Mouse (Mus musculus) urinary bladder, postnatal 10 days (tissue): ENCODE data around the gene Smyd3.
"Not testable (repeated sequence)": the region's sequence is repeated elsewhere in the genome, so short reads cannot be mapped to it uniquely, and the experiment has no call there.

Experiments
- DNase-seq: peaks from one replicate; pipeline ENCODE4 v3.0.0; 2022; ENCODE audit warnings: low spot score

Gene Smyd3

DNA sequence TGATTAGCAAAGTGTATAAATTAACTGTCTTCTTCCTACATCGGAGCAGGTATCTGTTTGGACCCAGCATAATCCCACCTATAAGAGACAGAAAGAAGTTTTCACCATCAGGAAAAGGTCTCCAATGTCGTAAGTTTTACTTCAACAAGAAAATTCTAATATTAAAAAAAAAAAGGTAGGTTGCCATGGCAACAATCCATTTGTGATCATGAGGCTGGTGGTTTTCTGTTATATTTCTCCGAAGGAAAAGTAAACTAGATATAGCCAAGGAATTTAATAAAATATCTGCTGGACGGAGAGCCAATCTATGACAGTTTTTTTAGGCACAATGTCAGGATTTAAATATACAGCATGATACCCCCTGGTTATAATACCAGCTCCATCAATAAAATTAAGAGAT is 142.9 kb downstream of the Smyd3 start:
- no peak for DNase-seq

DNA sequence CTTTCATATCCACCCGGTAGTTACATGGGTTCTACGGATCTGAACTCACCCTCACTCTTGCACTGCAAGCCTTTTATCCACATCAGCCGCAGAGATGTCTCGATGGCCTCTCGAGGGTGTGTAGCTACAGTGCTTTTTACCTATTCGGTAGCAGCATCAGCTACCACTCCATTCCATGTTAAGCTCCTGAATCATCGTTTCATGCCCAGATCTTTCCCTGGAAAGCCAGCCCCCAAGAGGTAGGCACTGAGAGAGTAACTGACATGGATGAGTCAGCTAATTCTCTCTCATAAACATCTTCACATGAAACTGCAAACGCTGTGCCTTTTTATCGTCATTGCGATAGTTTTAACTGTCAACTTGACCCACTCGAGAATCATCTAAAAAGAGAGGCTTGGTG is 143.9 kb downstream of the Smyd3 start:
- DNase-seq = no peak

GRCm38 (mm10) chr1:179371191-179371590 is 146.7 kb downstream of the Smyd3 start:
- no peak for DNase-seq

- DNase-seq = no peak
Measured at GRCm38 (mm10) chr1:179368426-179369010, 149.3 kb downstream of the Smyd3 start.

DNA sequence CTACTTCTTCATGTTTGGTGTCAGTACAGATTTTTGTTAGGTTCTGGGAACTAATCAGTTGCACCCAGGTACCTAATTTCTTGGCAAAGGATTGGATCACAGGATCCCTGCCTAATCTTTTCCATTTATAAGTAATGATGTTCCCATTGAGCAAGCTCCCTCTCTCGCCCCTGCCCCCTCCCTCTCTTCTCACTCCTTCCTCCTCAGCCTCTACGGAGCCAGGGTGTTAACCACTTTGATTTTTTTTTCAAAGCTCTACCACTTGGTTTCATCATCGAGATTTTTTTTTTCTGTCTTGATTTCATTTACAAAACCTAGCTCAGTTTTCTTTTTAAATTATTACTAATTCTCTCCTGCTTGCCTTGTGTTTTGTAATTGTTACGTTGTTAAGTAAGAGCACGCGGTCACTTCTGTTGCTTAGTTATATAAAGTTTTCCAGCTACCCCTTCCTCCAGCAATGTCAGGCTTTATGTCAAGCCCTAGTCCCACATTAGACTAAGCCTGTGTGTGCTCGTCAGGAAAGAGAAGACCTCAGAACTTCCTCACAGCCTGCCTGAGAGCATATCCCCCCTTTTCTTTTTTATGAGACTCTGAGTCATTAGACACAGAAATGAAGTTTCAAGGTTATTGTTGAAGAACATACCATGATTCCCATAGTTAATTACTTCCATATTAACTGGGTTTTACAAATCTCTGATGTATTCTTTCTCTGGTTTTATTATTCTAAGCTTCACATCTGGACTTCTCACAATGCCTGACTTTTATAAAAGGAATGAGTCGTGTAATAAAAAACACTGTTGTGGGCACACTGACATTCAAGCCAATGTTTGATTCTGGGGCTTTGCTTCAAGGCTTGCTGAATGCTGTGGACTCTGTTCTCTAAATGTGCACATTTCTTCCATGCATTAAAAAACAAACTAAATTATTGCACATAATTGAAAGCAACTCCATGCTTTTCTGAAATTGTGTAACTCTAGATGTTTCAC is 156.1 kb downstream of the Smyd3 start:
- no peak for DNase-seq

DNA sequence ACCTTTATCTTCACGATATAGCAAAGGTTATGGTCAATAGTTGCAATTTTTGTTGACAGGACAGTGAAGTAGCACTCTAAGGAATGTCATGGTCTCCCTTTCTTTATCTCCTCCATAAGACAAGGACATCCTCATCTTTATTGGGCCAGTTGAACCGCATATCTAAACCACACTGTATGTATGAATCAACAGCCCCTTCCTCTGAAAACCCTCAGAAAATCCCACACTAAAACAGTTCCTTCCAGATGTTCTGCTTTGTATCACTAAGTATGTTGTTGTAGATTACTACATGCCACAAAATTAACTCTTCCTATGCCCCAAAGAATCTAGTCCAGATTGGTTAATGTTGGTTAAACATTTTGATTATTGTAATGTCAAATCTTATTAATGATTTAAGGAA is 160.7 kb downstream of the Smyd3 start:
- DNase-seq = no peak

GRCm38 (mm10) chr1:179354250-179354649 is 163.6 kb downstream of the Smyd3 start:
- no peak for DNase-seq

- DNase-seq = no peak
Measured at GRCm38 (mm10) chr1:179345318-179345925, 172.4 kb downstream of the Smyd3 start.

DNA sequence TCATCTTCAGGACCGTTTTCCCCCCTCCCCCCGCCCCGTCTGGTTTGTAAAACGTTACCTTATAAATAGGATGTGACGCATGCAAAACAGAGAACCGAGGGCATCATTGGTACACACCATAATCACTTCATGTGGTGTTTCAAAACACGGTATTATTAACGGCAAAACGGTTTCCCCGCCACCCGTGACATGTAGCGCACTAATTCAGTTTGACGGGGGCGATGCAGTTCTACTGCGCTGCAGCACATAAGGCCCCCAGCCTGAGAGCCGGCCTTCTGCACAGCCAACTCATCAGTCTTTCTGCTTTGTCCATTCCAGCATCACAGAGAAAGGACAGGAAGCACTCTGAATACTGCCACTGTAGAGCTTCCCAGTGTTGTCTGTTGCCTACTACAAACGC is 174.4 kb downstream of the Smyd3 start:
- no peak for DNase-seq

GRCm38 (mm10) chr1:179341589-179341988 is 176.3 kb downstream of the Smyd3 start:
- no peak for DNase-seq

DNA sequence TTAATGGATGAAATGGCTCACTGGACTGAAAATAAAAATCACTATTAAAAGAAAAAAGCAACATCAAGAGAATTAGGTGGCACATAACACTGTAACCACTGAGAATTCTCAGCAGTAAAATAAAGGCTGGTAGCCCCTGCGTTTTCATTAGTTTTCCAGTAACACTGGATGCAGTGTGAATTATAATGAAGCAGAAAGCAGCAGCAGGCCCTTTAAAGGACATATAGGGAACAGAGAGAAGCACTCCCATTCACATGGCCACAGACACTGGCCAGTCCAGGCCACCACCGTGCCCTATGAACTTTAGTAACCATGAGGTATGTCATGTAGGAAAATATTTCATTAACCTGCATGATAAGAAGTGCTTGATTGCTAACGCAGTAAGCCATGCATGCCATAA is 178.8 kb downstream of the Smyd3 start:
- no peak for DNase-seq

- no peak for DNase-seq
Measured at GRCm38 (mm10) chr1:179337529-179337928, 180.3 kb downstream of the Smyd3 start.

DNA sequence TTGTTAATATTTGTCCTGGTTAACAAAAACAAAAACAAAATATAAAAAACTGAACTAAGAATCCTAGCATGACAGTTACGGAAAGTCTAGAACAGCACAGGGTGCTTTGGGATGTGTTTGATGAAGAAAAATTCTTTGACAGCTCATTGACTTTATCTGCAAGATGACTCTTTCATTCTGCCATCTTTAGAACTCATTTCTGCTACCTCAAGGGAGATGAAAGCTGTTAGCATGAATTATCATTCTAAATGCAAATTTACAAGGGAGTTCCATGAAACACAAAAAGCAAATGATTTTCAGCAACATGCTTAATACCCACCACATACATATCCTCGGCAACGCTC is 190.9 kb downstream of the Smyd3 start:
- DNase-seq = no peak

- no peak for DNase-seq
Measured at GRCm38 (mm10) chr1:179326262-179326964, 191.4 kb downstream of the Smyd3 start.

- DNase-seq = no peak
Measured at GRCm38 (mm10) chr1:179324271-179324670, 193.6 kb downstream of the Smyd3 start.

GRCm38 (mm10) chr1:179313618-179314017 is 204.2 kb downstream of the Smyd3 start:
- DNase-seq = no peak

- no peak for DNase-seq
Measured at GRCm38 (mm10) chr1:179309487-179309886, 208.4 kb downstream of the Smyd3 start.

DNA sequence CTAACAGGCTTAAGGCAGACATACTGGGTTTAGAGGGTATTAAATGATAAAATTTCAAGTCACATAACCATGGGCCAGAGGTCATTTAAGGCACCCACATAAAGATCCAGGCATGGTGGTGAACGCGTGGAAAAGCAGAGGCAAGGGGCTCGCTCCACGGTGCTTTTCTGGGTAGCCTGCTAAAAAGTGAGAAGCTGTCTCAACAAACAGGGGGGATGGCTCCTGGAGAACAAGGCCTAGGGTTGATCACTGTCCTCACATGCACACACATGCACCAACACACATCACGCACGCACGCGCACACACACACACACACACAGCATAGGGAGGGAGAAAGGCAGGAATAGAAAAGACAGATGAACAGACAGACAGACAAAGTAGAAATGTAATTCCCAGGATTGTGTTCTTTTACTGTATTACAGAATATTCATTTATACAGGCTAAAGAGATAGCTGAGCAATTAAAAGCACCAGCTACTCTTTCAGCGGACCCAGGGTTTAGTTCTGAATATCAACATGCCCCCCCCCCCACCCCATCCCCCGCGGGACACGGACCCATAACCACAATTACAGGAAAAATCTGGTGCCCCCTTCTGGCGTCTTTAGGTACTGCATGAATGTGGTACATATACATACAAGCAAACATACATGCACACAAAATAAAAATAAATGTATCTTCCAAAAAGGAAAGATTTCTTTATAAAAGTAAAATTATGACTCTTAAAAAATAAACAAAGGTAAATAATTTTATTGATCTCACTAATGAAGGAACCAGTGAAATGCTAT is 215.2 kb downstream of the Smyd3 start:
- no peak for DNase-seq

DNA sequence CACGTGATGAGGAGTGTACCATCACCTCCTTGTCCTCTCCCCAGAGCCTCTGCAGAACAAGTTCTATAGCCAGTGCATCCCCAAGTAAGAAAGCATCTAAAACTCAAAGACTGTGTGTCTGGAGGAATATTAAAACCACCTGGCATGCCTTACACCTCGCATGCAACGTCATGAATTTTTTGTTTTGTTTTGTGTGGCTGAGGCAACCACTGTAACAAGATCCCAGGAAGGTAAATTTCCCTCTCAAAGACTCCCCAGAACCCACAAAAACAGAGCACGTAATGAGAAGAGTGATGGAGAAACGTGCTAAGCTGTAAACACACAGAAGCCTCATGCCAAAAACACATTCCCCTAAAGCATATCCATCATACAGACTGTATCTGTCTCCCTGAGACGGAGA is 222.2 kb downstream of the Smyd3 start:
- no peak for DNase-seq

DNA sequence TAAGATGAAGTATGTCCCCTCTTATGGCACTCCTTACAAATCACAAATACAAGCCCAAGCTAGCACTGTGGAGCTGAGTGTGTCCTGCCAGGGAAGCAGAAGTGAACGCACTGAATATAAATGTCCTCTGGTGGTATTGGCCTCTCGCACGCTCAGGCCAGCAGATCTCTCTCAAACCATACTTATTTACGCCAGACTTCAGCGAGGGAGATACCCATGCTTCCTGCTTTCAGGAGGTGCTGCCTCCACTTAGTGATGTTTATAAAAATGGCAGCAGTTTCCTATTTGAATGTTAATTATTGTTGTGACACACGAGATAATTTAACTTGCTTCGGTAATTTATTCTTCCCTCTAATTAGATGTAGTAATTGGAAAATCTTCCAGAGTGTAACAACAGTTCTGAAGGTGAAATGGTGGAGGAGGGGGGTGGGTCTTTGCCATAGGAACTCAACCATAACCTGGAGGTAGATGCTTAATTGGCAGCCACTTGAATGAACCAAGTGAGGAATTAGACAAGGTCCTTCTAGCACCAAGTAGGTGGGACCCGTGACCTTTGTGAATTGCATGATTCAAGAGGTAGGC is 224.0 kb downstream of the Smyd3 start:
- no peak for DNase-seq

- not testable (repeated sequence) for DNase-seq
Measured at GRCm38 (mm10) chr1:179290181-179290580, 227.7 kb downstream of the Smyd3 start.
